Mouse (Mus musculus): ENCODE results near the gene Tprn. TPM values are rescaled to one million over a fixed set of nuclear protein-coding genes. Genes with fewer than 3 reads are reported as not detected.

Gene Tprn
- polyA plus RNA-seq, 1 experiment = 91.0 TPM

- peak within 1 kb of the TSS; percentile 84 for H3K4me3 ChIP-seq (replicated peaks; ENCODE audit: insufficient read depth, low read depth, low read length)
- TF ChIP-seq CTCF (IDR thresholded peaks at IDR 0.05; ENCODE audit: borderline replicate concordance, insufficient read depth, low read depth, low read length) (peak; percentile 17; the same call in 1 of the 2 replicates), POLR2A (IDR thresholded peaks at IDR 0.05; ENCODE audit: borderline replicate concordance, insufficient read depth, low read length) (peak; percentile 99)
- peak within 1 kb of the TSS; percentile 91 for H3K27ac ChIP-seq (ENCODE audit: insufficient read depth, low read length)
- under 1% methylated on average over 17 of the region's 17 CpGs for WGBS
- DNase-seq = no peak
- no peaks in the 10 kb centered on the region for H3K27me3 ChIP-seq (ENCODE audit: control insufficient read depth, insufficient read depth, low read length)
- peaks cover 4% of the 10 kb centered on the region; the same call in 1 of the 2 replicates for H3K4me1 ChIP-seq (ENCODE audit: control insufficient read depth, insufficient read depth, low read length)
These were observed 38.0 kb upstream of the Tprn start, which contains the start of gene Tubb4b for GRCm38 (mm10) chr2:25224492-25224765. TSS of gene Tubb4b (minus strand) at chr2:25224702.

GRCm38 (mm10) chr2:25224766-25225752 is 37.4 kb upstream of the Tprn start:
- H3K27me3 ChIP-seq (ENCODE audit: control insufficient read depth, insufficient read depth, low read length) = no peaks in the 10 kb centered on the region
- H3K27ac ChIP-seq (ENCODE audit: insufficient read depth, low read length) = peak overlapping the region; percentile 91
- 2% methylated on average over 41 of the region's 41 CpGs for WGBS
- H3K4me3 ChIP-seq (replicated peaks; ENCODE audit: insufficient read depth, low read depth, low read length) = peak overlapping the region; percentile 84
- peaks cover 4% of the 10 kb centered on the region; the same call in 1 of the 2 replicates for H3K4me1 ChIP-seq (ENCODE audit: control insufficient read depth, insufficient read depth, low read length)
- TF ChIP-seq CTCF (IDR thresholded peaks at IDR 0.05; ENCODE audit: borderline replicate concordance, insufficient read depth, low read depth, low read length) (no peak), POLR2A (IDR thresholded peaks at IDR 0.05; ENCODE audit: borderline replicate concordance, insufficient read depth, low read length) (peak; percentile 60; the same call in 1 of the 2 replicates)
- peak; percentile 98 to 100 for DNase-seq

- Histone ChIP-seq H3K4me1 (ENCODE audit: control insufficient read depth, insufficient read depth, low read length) (peaks cover 4% of the 10 kb centered on the region; the same call in 1 of the 2 replicates), H3K4me3 (replicated peaks; ENCODE audit: insufficient read depth, low read depth, low read length) (no peak overlapping the region), H3K27ac (ENCODE audit: insufficient read depth, low read length) (peak overlapping the region; percentile 78; the same call in 1 of the 2 replicates), H3K27me3 (ENCODE audit: control insufficient read depth, insufficient read depth, low read length) (no peaks in the 10 kb centered on the region)
- no peak for TF ChIP-seq CTCF (IDR thresholded peaks at IDR 0.05; ENCODE audit: borderline replicate concordance, insufficient read depth, low read depth, low read length)
- no peak for TF ChIP-seq POLR2A (IDR thresholded peaks at IDR 0.05; ENCODE audit: borderline replicate concordance, insufficient read depth, low read length)
- WGBS = 54% methylated on average over 8 of the region's 8 CpGs
- DNase-seq = no peak
These were observed 36.5 kb upstream of the Tprn start for GRCm38 (mm10) chr2:25225811-25226379.

GRCm38 (mm10) chr2:25226864-25227263 is 35.6 kb upstream of the Tprn start:
- TF ChIP-seq CTCF (IDR thresholded peaks at IDR 0.05; ENCODE audit: borderline replicate concordance, insufficient read depth, low read depth, low read length) (no peak), POLR2A (IDR thresholded peaks at IDR 0.05; ENCODE audit: borderline replicate concordance, insufficient read depth, low read length) (no peak)
- WGBS = 31% methylated on average over 5 of the region's 5 CpGs
- Histone ChIP-seq H3K27ac (ENCODE audit: insufficient read depth, low read length) (0 out of 2 replicates have a peak overlapping the region, but pooled peaks have one; percentile 43), H3K4me3 (replicated peaks; ENCODE audit: insufficient read depth, low read depth, low read length) (no peak overlapping the region), H3K27me3 (ENCODE audit: control insufficient read depth, insufficient read depth, low read length) (no peaks in the 10 kb centered on the region), H3K4me1 (ENCODE audit: control insufficient read depth, insufficient read depth, low read length) (peaks cover 4% of the 10 kb centered on the region; the same call in 1 of the 2 replicates)
- DNase-seq = peak; percentile 42 to 58

GRCm38 (mm10) chr2:25227406-25227805 is 35.0 kb upstream of the Tprn start:
- no peaks in the 10 kb centered on the region for H3K27me3 ChIP-seq (ENCODE audit: control insufficient read depth, insufficient read depth, low read length)
- no peak for DNase-seq
- peak overlapping the region; percentile 43; the same call in 1 of the 2 replicates for H3K27ac ChIP-seq (ENCODE audit: insufficient read depth, low read length)
- H3K4me1 ChIP-seq (ENCODE audit: control insufficient read depth, insufficient read depth, low read length) = peaks cover 4% of the 10 kb centered on the region; the same call in 1 of the 2 replicates
- WGBS = 87% methylated on average over 4 of the region's 4 CpGs
- H3K4me3 ChIP-seq (replicated peaks; ENCODE audit: insufficient read depth, low read depth, low read length) = no peak overlapping the region
- TF ChIP-seq CTCF (IDR thresholded peaks at IDR 0.05; ENCODE audit: borderline replicate concordance, insufficient read depth, low read depth, low read length) (no peak), POLR2A (IDR thresholded peaks at IDR 0.05; ENCODE audit: borderline replicate concordance, insufficient read depth, low read length) (no peak)

DNA sequence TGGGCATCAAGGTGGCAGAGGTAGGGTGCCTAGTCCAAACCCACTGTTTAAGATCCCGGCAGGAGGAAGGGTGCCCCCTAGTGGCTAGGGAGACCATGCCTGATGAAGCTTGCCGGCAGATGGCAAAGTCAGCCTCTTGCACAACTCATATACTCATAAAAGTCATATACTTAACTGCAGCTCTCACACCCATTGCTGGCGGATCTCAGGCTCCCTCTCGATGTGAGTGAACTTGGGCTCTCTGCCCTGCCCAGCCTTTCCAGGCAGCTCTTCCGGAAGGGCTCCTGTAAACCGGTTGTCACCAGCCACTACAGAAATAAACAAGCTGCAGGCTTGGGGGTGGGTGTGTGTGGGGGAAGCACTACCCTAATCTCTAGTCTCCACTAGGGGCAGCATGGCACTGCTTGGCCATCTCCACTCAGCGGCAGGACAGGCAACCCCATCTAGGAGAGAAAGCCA is 34.0 kb upstream of the Tprn start:
- Histone ChIP-seq H3K4me3 (replicated peaks; ENCODE audit: insufficient read depth, low read depth, low read length) (peak overlapping the region; percentile 37), H3K27ac (ENCODE audit: insufficient read depth, low read length) (peak overlapping the region; percentile 69), H3K4me1 (ENCODE audit: control insufficient read depth, insufficient read depth, low read length) (peaks cover 4% of the 10 kb centered on the region; the same call in 1 of the 2 replicates), H3K27me3 (ENCODE audit: control insufficient read depth, insufficient read depth, low read length) (no peaks in the 10 kb centered on the region)
- TF ChIP-seq POLR2A (IDR thresholded peaks at IDR 0.05; ENCODE audit: borderline replicate concordance, insufficient read depth, low read length) = no peak
- peak; percentile 85 for TF ChIP-seq CTCF (IDR thresholded peaks at IDR 0.05; ENCODE audit: borderline replicate concordance, insufficient read depth, low read depth, low read length)
- under 1% methylated on average over 7 of the region's 7 CpGs for WGBS
- peak; percentile 85 to 90 for DNase-seq

DNA sequence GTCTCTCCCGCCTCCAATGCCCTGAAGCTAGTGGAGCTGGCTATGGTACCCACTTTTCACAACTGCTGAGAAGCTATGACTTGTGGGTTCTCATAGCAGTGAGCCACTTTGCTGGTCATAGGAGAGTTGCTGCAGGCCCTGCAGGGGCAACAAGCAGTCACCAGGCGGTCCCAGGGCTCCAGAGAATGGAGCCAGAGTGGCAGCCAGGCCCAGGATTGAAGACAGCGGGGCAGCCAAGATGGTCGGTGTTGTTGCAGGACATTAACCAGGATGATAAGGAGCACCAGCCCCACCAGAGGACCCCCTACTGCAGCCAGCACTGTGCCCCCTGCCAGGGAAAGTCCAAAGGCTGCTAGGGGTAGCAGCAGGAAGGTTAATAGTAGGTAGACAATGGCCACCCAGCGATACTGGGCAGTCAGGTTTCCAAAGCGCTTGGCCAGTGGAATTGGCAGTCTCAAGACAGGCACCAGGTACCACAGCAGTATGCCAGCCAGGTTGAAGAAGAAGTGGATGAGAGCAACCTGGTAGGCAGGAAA is 33.4 kb upstream of the Tprn start:
- no peak for DNase-seq
- 67% methylated on average over 6 of the region's 6 CpGs for WGBS
- Histone ChIP-seq H3K4me1 (ENCODE audit: control insufficient read depth, insufficient read depth, low read length) (peaks cover 4% of the 10 kb centered on the region; the same call in 1 of the 2 replicates), H3K27me3 (ENCODE audit: control insufficient read depth, insufficient read depth, low read length) (no peaks in the 10 kb centered on the region), H3K27ac (ENCODE audit: insufficient read depth, low read length) (peak overlapping the region; percentile 38), H3K4me3 (replicated peaks; ENCODE audit: insufficient read depth, low read depth, low read length) (no peak overlapping the region)
- TF ChIP-seq CTCF (IDR thresholded peaks at IDR 0.05; ENCODE audit: borderline replicate concordance, insufficient read depth, low read depth, low read length) = no peak

Data from cerebellum, adult 2 months (tissue).